8 mouse cellular contexts compared by ENCODE assay signal in genomic region chr7:113251001-113251400, GRCm38 (mm10). TPM values are rescaled to one million over a fixed set of nuclear protein-coding genes. Genes with fewer than 3 reads are reported as not detected.
DNase-seq lines count a peak whose midpoint lies in the region; ATAC-seq lines count a peak whose summit lies in the region.

No protein-coding gene starts in this region.

- H3K27ac ChIP-seq in neural tube, embryonic 11.5 days (ENCODE audit: low read depth, low read length) = 0 out of 2 replicates have a peak overlapping the region, but pooled peaks have one; percentile 10

- WGBS in neural tube, embryonic 11.5 days = 76% methylated on average over 3 of the region's 3 CpGs

- no peaks in the 10 kb centered on the region for H3K4me1 ChIP-seq in neural tube, embryonic 11.5 days (ENCODE audit: control insufficient read depth, insufficient read depth, low read length)

- intact Hi-C loops in heart, postnatal 36 days (cut with DNase I) = loop anchor here (2.0 kb wide), 1 partner anchor 84 kb away; no protein-coding TSS in a partner anchor

- H3K9ac ChIP-seq in neural tube, embryonic 11.5 days (ENCODE audit: low read length) = no peak overlapping the region

- no peak for ATAC-seq in neural tube, embryonic 11.5 days (ENCODE audit: insufficient read depth, low FRiP score, low TSS enrichment)

- H3K4me3 ChIP-seq in neural tube, embryonic 11.5 days (ENCODE audit: low read depth, low read length) = no peak overlapping the region

- no peaks in the 10 kb centered on the region for H3K36me3 ChIP-seq in neural tube, embryonic 11.5 days (ENCODE audit: control insufficient read depth, insufficient read depth, low read length)

- no peak for DNase-seq in neural tube, embryonic 11.5 days (ENCODE audit: low spot score)
- DNase-seq in neural tube, embryonic 10.5 days (ENCODE audit: extremely low spot score, low spot score) = no peak
- DNase-seq in cerebellum, postnatal 14 days = peak; percentile 77 to 85
- DNase-seq in heart, postnatal 36 days = peak; percentile 22 to 38
- peak; percentile 74 for DNase-seq in lung, postnatal 10 days
- DNase-seq in yolk sac, embryonic 10.5 days (ENCODE audit: low spot score) = no peak
- no peak for DNase-seq in embryo, embryonic 10.5 days (ENCODE audit: low spot score)
- DNase-seq in left cerebral cortex, adult 8-10 months (ENCODE audit: low spot score in 2 of 2) = no peak

- H3K9me3 ChIP-seq in neural tube, embryonic 11.5 days (ENCODE audit: control insufficient read depth, low read length) = no peaks in the 10 kb centered on the region

- H3K4me2 ChIP-seq in neural tube, embryonic 11.5 days (ENCODE audit: low read depth) = no peak overlapping the region

- H3K27me3 ChIP-seq in neural tube, embryonic 11.5 days (ENCODE audit: control insufficient read depth, insufficient read depth, low read length) = no peaks in the 10 kb centered on the region

RNA-seq across cellular contexts. Expression of gene Arntl, which starts 43.7 kb away (rescaled TPM):
- 8.1 and 8.6 TPM in 2 replicates for polyA plus RNA-seq in neural tube, embryonic 11.5 days (2014; fragmentation: Nextera tagmentation; extraction: Ambion mirVana)
- total RNA-seq in heart, postnatal 36 days (2021) = 10 to 100 TPM in 1 of 2 experiments, 1 to 10 TPM in 1; 3.8 to 12.9 TPM
- 10 to 100 TPM; 29.6 to 37.8 (median 30.6) TPM for total RNA-seq in left cerebral cortex, adult 8-10 months (2022)

Comparison
In these comparisons a context has a peak if more than half of its experiments do, and no peak if none do; other contexts are left out.
1. DNase-seq: peak in cerebellum, postnatal 14 days (2 of 2), heart, postnatal 36 days (2 of 2) and lung, postnatal 10 days (single experiment); none in neural tube, embryonic 11.5 days (single experiment), neural tube, embryonic 10.5 days (single experiment), yolk sac, embryonic 10.5 days (single experiment), embryo, embryonic 10.5 days (single experiment) and left cerebral cortex, adult 8-10 months (0 of 2).